Mouse (Mus musculus) v-Abl transformed pro-B cells (cell line): ENCODE results near the gene Iqcf4.

ENCODE experiments used
- in situ Hi-C, 2 experiments: fragments of 400-800 bp; cut with MboI; formaldehyde crosslinking; loops; one replicate each; pipeline ENCODE4 v1.15.1; 2025; ENCODE audit not compliant: unreplicated experiment in 2 of 2

The Iqcf4 gene

DNA sequence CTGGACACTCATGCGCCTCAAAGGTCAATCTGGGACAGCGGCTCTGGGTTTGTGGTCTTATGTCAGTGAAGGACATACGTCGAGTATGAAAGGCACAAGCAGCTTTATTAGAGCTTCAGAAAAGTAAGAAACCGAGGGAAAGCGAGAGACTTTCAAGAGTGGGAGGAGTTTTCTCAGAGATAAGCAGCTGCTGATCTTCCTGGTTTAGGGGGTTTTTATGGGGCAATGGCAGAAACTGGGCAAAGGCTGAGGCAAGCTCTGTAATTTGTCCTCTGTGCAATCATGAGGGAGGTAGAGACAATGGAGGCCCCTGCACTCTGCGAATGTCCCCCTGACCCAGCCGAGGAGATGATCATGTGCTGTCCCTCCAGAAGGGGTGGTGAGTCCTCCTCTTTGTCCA, 50.9 kb downstream of the Iqcf4 start:
- in situ Hi-C loops: loop anchor here in 1 of 2 experiments (10.0 kb wide), 1 partner anchor 395 kb away; no protein-coding TSS in a partner anchor

DNA sequence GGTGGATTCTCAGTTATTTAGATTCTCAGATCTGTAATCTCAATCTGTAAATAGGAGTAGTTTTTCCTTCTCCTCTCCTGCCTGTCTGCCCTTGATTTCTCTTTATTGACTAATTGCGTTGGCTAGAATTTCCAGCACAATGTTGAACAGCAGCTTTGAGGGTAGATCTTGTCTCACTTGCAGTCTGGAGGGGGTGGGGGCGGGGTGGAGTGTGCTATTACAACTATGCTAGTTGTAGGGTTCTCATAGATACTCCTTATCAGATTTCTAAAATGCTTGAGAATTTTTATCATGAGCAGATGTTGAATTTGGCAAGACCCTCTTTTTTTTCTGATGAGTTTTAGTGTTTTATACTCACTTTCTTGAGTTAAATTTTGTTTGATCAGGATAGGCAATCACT, 51.4 kb downstream of the Iqcf4 start:
- in situ Hi-C loops: no loop called here
